Mouse (Mus musculus) hindbrain, embryonic 11.5 days (tissue): ENCODE data around the gene Snd1. TPM values are rescaled to one million over a fixed set of nuclear protein-coding genes. Genes with fewer than 3 reads are reported as not detected.

Source experiments
- ATAC-seq: fragments of 200-750 bp; cut with Nextera tagmentation; 2 replicates; pipeline ENCODE4 v1.8.0; 2017; ENCODE audit warnings: mild to moderate bottlenecking, moderate TSS enrichment, moderate library complexity; ENCODE audit not compliant: low FRiP score
- DNase-seq: peaks from one replicate; pipeline ENCODE4 v3.0.0-alpha.2; 2015; ENCODE audit warnings: low spot score
- H3K27ac ChIP-seq: fragments of 300-500 bp; sonication (generic); 2 replicates; pipeline ENCODE4 v1.5.1; 2014; ENCODE audit warnings: mild to moderate bottlenecking, low read depth, low read length
- H3K27me3 ChIP-seq: fragments of 300-500 bp; sonication (generic); 2 replicates; pipeline ENCODE4 v1.6.1; 2014; ENCODE audit warnings: mild to moderate bottlenecking, low read length, moderate library complexity, mixed read lengths; ENCODE audit not compliant: control insufficient read depth, insufficient read depth
- H3K36me3 ChIP-seq: fragments of 300-500 bp; sonication (generic); 2 replicates; pipeline ENCODE4 v1.6.1; 2014; ENCODE audit warnings: mild to moderate bottlenecking, low read length, moderate library complexity, mixed read lengths; ENCODE audit not compliant: control insufficient read depth, insufficient read depth
- H3K4me1 ChIP-seq: fragments of 300-500 bp; sonication (generic); replicated peaks from 2 replicates; pipeline ENCODE4 v1.6.1; 2014; ENCODE audit warnings: low read length, mixed read lengths; ENCODE audit not compliant: control insufficient read depth, insufficient read depth
- H3K4me2 ChIP-seq: fragments of 300-500 bp; sonication (generic); replicated peaks from 2 replicates; pipeline ENCODE4 v1.6.1; 2014; ENCODE audit warnings: mild to moderate bottlenecking, low read depth, low read length
- H3K4me3 ChIP-seq: fragments of 300-500 bp; sonication (generic); 2 replicates; pipeline ENCODE4 v1.5.1; 2014; ENCODE audit warnings: low read depth, low read length
- H3K9ac ChIP-seq: fragments of 300-500 bp; sonication (generic); 2 replicates; pipeline ENCODE4 v1.6.1; 2014; ENCODE audit warnings: low read depth, low read length
- H3K9me3 ChIP-seq: fragments of 300-500 bp; sonication (generic); 2 replicates; pipeline ENCODE4 v1.6.1; 2016; ENCODE audit warnings: low read length; ENCODE audit not compliant: control insufficient read depth
- WGBS: fragments of 180-500 bp; shearing (Covaris S2); extraction: QIAGEN DNeasy Blood & Tissue Kit; methylation state at CpG from one replicate; pipeline ENCODE4 v1.1.7; 2014; 5-methylcytosine and 5-hydroxymethylcytosine counted together
- polyA plus RNA-seq: library from polyadenylated mRNA; unstranded; fragments of >200 nt; fragmentation: Nextera tagmentation; extraction: Ambion mirVana; gene quantifications from 2 replicates; pipeline ENCODE4 v1.2.1, GENCODE M21; 2014

The Snd1 gene
- polyA plus RNA-seq, 1 experiment from 2014 or later: 86.2 TPM

DNA sequence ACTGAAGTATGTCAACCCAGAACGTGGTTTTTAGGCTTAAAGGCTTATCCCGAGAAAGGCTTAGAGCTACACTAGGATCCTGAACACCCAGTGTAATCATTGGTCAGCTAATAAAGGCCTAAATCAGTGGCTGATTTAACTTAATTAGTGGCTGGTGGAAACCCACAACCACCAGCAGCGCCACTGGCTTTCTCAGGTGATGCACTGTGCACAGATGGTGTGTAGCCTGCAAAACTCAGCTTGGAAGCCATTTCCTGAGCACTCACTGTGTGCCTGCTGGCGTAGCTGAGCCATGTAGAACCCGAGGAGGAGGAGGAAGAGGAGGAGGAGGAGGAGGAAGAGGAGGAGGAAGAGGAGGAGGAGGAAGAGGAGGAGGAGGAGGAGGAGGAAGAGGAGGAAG is 503.1 kb downstream of the Snd1 start:
- Histone ChIP-seq H3K4me3 (no peak overlapping the region), H3K27me3 (peaks cover 19% of the 10 kb centered on the region), H3K27ac (no peak overlapping the region), H3K9me3 (no peaks in the 10 kb centered on the region), H3K36me3 (no peaks in the 10 kb centered on the region), H3K4me1 (no peaks in the 10 kb centered on the region), H3K9ac (no peak overlapping the region), H3K4me2 (no peak overlapping the region)
- DNase-seq (no peak), ATAC-seq (no peak)
- WGBS: 53% methylated on average over 4 of the region's 5 CpGs

DNA sequence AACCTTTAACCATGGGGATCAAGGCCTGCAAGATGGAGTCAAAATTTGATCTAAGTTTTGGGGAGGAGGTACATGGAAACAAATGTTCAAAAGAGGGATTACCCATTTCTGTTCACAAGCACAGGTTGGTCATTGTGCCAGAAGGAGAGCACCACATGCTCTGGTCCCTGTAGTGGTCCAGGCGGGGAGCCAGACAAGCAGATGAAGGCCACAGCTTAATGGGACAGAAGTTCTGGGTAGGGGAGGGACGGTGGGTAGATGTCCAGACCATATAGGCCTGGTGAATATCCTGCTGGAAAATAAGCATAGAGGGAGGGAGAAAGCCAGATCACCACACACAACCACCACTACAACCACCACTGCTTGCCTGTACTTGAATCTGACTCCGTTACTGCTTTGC is 503.9 kb downstream of the Snd1 start:
- Histone ChIP-seq H3K27ac (no peak overlapping the region), H3K4me1 (no peaks in the 10 kb centered on the region), H3K9me3 (no peaks in the 10 kb centered on the region), H3K4me3 (no peak overlapping the region), H3K27me3 (peaks cover 21% of the 10 kb centered on the region), H3K9ac (no peak overlapping the region), H3K36me3 (no peaks in the 10 kb centered on the region), H3K4me2 (no peak overlapping the region)
- ATAC-seq: no peak
- 84% methylated on average over 3 of the region's 3 CpGs for WGBS
- DNase-seq: no peak

DNA sequence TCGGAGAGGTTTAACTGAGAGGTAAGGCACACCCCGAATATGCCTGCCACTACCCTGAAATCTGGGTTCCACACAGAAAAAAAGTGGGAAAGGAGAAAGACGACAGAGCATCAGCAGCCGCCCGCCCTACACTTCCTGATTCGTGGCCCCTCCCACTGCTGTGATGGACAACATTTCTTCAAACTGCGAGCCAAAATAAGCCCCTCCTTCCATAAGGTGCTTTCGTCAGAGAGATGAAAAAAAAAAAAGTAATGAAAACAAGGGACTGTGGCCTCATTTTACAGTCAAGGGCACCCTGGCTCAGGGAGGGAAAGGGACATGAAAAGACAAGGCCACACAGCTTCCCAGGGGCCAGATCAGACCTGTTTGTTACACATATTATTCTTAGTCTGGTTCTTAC is 504.6 kb downstream of the Snd1 start:
- WGBS: 63% methylated on average over 8 of the region's 8 CpGs
- no peak overlapping the region for H3K4me2 ChIP-seq
- H3K9ac ChIP-seq: no peak overlapping the region
- H3K27me3 ChIP-seq: peaks cover 21% of the 10 kb centered on the region
- H3K36me3 ChIP-seq: no peaks in the 10 kb centered on the region
- no peaks in the 10 kb centered on the region for H3K4me1 ChIP-seq
- DNase-seq (no peak), ATAC-seq (no peak)
- H3K4me3 ChIP-seq: no peak overlapping the region
- H3K9me3 ChIP-seq: no peaks in the 10 kb centered on the region
- no peak overlapping the region for H3K27ac ChIP-seq

DNA sequence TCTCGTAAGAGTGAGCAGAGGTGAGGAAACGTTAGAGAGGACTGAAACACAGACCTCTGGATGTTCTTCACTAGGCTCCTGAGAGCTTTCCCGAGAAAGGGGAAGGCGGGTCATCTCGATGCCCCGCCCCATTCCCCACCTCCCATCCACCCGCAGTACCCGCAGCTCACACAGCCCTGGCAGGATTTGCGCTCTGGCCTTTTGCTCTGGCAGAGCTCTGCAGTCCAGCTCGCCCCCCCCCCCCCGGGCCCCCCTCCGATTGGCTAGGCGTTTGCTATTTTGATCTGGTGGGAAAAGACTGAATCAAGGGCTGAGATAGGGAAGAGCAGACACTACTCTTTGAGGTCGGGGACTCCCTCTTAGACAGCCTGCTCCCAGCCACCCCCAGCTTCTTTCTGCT is 505.3 kb downstream of the Snd1 start:
- Histone ChIP-seq H3K4me1 (no peaks in the 10 kb centered on the region), H3K4me3 (peak overlapping the region; percentile 54), H3K4me2 (peak overlapping the region; percentile 94), H3K27ac (no peak overlapping the region), H3K36me3 (no peaks in the 10 kb centered on the region), H3K9me3 (no peaks in the 10 kb centered on the region), H3K27me3 (peaks cover 21% of the 10 kb centered on the region), H3K9ac (no peak overlapping the region; the same call in 1 of the 2 replicates)
- DNase-seq (peak; percentile 62), ATAC-seq (peak; percentile 48)
- 3% methylated on average over 14 of the region's 14 CpGs for WGBS

DNA sequence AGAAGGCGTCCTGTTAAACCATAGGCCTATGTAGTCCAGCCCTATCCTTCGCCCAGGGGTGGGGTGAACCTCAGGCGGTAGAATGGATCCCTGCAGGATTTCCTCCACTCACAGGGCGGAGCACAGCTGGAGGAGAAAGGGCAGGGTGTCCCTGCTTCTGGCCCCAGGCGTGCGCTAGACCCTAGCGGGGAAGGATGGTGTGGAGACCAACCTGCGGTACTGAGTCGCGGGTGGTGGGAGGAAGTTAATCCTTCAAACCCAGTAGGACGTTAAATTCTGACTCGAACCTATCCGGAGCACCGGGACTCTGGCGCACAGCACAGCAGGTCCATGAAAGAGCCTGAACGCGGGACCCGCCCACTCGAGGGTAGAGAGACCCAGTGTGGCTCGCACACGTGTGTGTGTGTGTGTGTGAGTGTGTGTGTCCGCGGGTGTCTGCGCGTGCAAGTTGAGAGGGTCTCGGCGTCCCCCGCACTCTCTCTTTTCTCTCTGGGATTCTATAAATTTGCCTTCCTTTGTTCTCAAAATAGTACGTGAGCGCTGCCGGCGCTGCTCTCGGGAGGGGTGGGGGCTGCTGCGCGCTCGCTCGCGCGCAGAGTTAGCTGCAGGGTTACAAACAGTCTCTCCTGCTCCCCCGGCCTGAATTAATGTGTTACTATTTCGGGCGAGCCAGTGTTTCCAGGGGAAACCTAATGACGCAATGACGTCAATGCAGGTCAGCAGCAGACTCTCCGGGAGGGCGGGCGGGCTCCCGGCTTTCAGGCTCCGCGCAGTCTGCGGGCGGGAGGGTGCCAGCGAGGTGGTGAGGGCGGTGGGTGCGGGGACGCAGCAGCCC is 506.0 kb downstream of the Snd1 start:
- H3K4me2 ChIP-seq: peak overlapping the region; percentile 94
- H3K4me1 ChIP-seq: no peaks in the 10 kb centered on the region
- peak overlapping the region; percentile 54 for H3K27ac ChIP-seq
- no peaks in the 10 kb centered on the region for H3K36me3 ChIP-seq
- peak overlapping the region; percentile 54 for H3K4me3 ChIP-seq
- H3K27me3 ChIP-seq: peaks cover 21% of the 10 kb centered on the region
- H3K9me3 ChIP-seq: no peaks in the 10 kb centered on the region
- ATAC-seq (peak; percentile 87), DNase-seq (peak; percentile 67)
- H3K9ac ChIP-seq: peak overlapping the region; percentile 70
- WGBS: under 1% methylated on average over 56 of the region's 56 CpGs

DNA sequence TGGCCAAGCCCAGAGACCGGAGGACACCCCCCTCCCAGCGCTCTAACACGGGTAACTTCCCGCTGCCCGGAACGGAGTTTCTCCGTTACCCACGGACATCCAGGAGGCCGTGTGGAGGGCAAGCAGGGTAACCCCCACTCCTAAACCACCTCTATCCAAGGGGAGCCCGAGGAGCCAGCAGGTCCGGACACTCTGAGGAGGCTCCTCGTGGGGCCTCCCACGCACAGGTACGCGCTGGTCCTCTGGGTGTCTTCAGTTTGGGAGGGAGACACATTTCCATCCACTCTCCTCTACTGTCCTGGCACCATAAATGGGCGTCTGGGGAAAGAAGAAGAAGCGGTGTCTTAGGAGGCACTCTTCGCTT is 506.6 kb downstream of the Snd1 start:
- Histone ChIP-seq H3K27me3 (peaks cover 21% of the 10 kb centered on the region), H3K4me2 (peak overlapping the region; percentile 94), H3K27ac (no peak overlapping the region), H3K9me3 (no peaks in the 10 kb centered on the region), H3K9ac (peak overlapping the region; percentile 70; the same call in 1 of the 2 replicates), H3K4me3 (peak overlapping the region; percentile 54), H3K36me3 (no peaks in the 10 kb centered on the region), H3K4me1 (no peaks in the 10 kb centered on the region)
- peak; percentile 41 for ATAC-seq
- no peak for DNase-seq
- 7% methylated on average over 18 of the region's 18 CpGs for WGBS

DNA sequence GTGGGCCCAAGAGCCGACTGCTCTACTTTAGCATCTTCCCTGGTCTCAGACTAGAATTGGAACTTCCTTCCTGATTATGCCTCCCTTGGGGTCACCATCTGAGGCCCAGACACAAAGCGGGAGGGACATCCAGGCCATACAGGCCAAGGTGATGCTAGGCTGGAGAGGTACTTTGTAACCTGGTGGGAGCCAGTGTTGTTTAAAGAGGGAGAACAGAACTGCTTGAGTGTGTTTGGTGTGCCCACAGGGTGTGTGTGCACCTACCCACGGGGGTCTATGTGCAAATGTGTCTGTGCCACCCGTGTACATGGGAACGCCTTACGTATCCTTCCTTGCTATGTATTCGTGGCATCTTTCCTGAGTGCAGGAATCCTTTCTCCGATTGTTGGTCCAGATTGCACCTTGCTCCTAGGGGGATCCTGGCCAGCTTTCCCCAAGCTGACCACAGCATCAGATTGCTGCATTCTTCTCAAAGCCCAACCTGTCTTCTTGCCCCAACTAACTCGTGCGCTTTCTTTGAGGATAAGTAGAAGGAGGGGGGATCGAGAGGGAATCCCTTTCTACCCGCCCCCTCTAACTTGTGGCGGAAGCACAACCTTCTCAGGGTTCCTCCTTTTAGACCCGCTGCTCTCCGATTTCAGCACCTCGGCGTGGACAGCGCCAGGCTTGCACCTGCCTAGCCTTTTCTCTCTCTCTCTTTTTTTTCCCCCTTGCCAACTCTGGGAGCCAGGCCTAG is 507.2 kb downstream of the Snd1 start:
- DNase-seq: peak; percentile 79
- no peaks in the 10 kb centered on the region for H3K36me3 ChIP-seq
- peaks cover 21% of the 10 kb centered on the region for H3K27me3 ChIP-seq
- H3K4me1 ChIP-seq: no peaks in the 10 kb centered on the region
- 16% methylated on average over 18 of the region's 18 CpGs for WGBS
- H3K4me2 ChIP-seq: peak overlapping the region; percentile 94; the same call in 1 of the 2 replicates
- H3K9ac ChIP-seq: no peak overlapping the region
- peak overlapping the region; percentile 54; the same call in 1 of the 2 replicates for H3K4me3 ChIP-seq
- no peak overlapping the region for H3K27ac ChIP-seq
- ATAC-seq: peak; percentile 1; the same call in 1 of the 2 replicates
- no peaks in the 10 kb centered on the region for H3K9me3 ChIP-seq

DNA sequence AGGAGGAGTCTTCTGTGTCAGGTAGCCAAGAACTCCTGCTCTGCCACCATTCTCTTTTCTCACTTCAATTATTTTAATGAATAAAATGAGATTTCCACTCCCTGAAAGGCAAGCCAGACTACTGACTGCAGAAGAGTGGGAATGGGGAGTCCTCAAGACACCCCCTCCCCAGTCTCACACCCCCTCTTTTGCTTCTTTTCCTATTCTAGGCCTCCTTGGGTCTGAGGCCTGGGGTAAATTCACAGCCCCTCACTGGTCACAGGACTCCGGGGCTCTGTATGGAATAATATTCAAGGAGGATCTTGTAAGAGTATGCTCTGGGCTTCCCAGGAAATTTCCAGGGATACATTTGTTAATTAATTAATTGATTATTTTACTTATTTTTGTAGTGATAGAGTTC is 507.9 kb downstream of the Snd1 start:
- Histone ChIP-seq H3K9me3 (no peaks in the 10 kb centered on the region), H3K36me3 (no peaks in the 10 kb centered on the region), H3K27ac (no peak overlapping the region), H3K4me3 (no peak overlapping the region), H3K4me2 (no peak overlapping the region), H3K27me3 (peaks cover 21% of the 10 kb centered on the region), H3K4me1 (no peaks in the 10 kb centered on the region), H3K9ac (no peak overlapping the region)
- WGBS: 97% methylated on average over 1 of the region's 1 CpGs
- ATAC-seq (no peak), DNase-seq (no peak)
